Mouse (Mus musculus) intestine, embryonic 16.5 days (tissue): ENCODE data around the gene Prph. TPM values are rescaled to one million over a fixed set of nuclear protein-coding genes. Genes with fewer than 3 reads are reported as not detected.

ENCODE experiments used
- ATAC-seq: fragments of 200-750 bp; cut with Nextera tagmentation; 2 replicates; pipeline ENCODE4 v1.8.0; 2017; ENCODE audit warnings: moderate TSS enrichment, moderate library complexity
- H3K27ac ChIP-seq: fragments of 300-500 bp; sonication (generic); 2 replicates; pipeline ENCODE4 v1.5.1; 2014; ENCODE audit warnings: mild to moderate bottlenecking, low read length
- H3K27me3 ChIP-seq: fragments of 300-500 bp; sonication (generic); replicated peaks from 2 replicates; pipeline ENCODE4 v1.6.1; 2014; ENCODE audit warnings: low read length, control low read depth, mixed read lengths; ENCODE audit not compliant: control insufficient read depth, insufficient read depth
- H3K36me3 ChIP-seq: fragments of 300-500 bp; sonication (generic); 2 replicates; pipeline ENCODE4 v1.6.1; 2014; ENCODE audit warnings: low read length, control low read depth; ENCODE audit not compliant: control insufficient read depth, insufficient read depth
- H3K4me1 ChIP-seq: fragments of 300-500 bp; sonication (generic); 2 replicates; pipeline ENCODE4 v1.6.1; 2014; ENCODE audit warnings: low read length, control low read depth, mixed read lengths; ENCODE audit not compliant: control insufficient read depth, insufficient read depth
- H3K4me2 ChIP-seq: fragments of 300-500 bp; sonication (generic); 2 replicates; pipeline ENCODE4 v1.6.1; 2014; ENCODE audit warnings: low read depth, low read length, control low read depth
- H3K4me3 ChIP-seq: fragments of 300-500 bp; sonication (generic); 2 replicates; pipeline ENCODE4 v1.5.1; 2014; ENCODE audit warnings: mild to moderate bottlenecking, low read length
- H3K9ac ChIP-seq: fragments of 300-500 bp; sonication (generic); 2 replicates; pipeline ENCODE4 v1.6.1; 2014; ENCODE audit warnings: low read depth, low read length
- H3K9me3 ChIP-seq: fragments of 300-500 bp; sonication (generic); 2 replicates; pipeline ENCODE4 v1.6.1; 2016; ENCODE audit warnings: low read length, control low read depth; ENCODE audit not compliant: control insufficient read depth
- WGBS: fragments of 180-500 bp; shearing (Covaris S2); extraction: QIAGEN DNeasy Blood & Tissue Kit; methylation state at CpG from one replicate; pipeline ENCODE4 v1.1.7; 2014; 5-methylcytosine and 5-hydroxymethylcytosine counted together
- polyA plus RNA-seq: library from polyadenylated mRNA; unstranded; fragments of >200 nt; fragmentation: Nextera tagmentation; extraction: Ambion mirVana; gene quantifications from 2 replicates; pipeline ENCODE4 v1.2.1, GENCODE M21; 2015

Gene Prph
- polyA plus RNA-seq, 1 experiment from 2014 or later: 38.4 TPM

- no peak overlapping the region for H3K27ac ChIP-seq
- peaks cover 21% of the 10 kb centered on the region for H3K27me3 ChIP-seq
- H3K4me3 ChIP-seq: no peak overlapping the region
- peaks cover 23% of the 10 kb centered on the region for H3K4me1 ChIP-seq
- no peak overlapping the region for H3K9ac ChIP-seq
- H3K4me2 ChIP-seq: no peak overlapping the region
- peaks cover 8% of the 10 kb centered on the region for H3K36me3 ChIP-seq
- 87% methylated on average over 16 of the region's 16 CpGs for whole genome bisulfite sequencing
- no peaks in the 10 kb centered on the region for H3K9me3 ChIP-seq
- ATAC-seq: no peak
Measured at GRCm38 (mm10) chr15:99082840-99083239, 27.9 kb downstream of the Prph start.

DNA sequence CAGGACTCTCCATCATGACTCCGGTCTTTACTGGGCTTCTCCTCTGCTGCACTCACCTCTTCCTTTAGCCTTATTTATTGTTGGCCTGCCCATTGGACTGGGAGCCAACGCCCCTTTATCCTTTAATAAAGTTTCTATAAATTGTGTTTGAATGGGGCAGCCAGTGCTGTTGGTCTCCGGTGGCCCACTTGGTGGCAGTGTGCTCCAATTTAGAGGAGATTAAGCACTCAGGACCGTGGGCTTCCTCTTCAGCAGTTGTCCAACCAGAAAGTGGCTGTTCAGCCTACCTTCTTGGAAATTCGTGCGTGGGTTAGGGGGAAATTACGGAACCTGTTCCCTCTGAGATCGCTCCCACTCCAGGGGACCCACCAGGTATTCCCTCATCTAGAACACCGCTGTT is 28.3 kb downstream of the Prph start:
- ATAC-seq: no peak
- Histone ChIP-seq H3K4me3 (no peak overlapping the region), H3K4me2 (peak overlapping the region; percentile 30; the same call in 1 of the 2 replicates), H3K27me3 (peaks cover 25% of the 10 kb centered on the region), H3K27ac (peak overlapping the region; percentile 79), H3K9me3 (no peaks in the 10 kb centered on the region), H3K4me1 (peaks cover 24% of the 10 kb centered on the region), H3K36me3 (0 out of 2 replicates have a peak, but pooled peaks cover 5% of the 10 kb centered on the region), H3K9ac (no peak overlapping the region)
- 73% methylated on average over 9 of the region's 9 CpGs for WGBS

GRCm38 (mm10) chr15:99083867-99084557 is 29.0 kb downstream of the Prph start:
- peak overlapping the region; percentile 30 for H3K4me2 ChIP-seq
- 0 out of 2 replicates have a peak, but pooled peaks cover 3% of the 10 kb centered on the region for H3K36me3 ChIP-seq
- 13% methylated on average over 11 of the region's 11 CpGs for WGBS
- H3K9ac ChIP-seq: 0 out of 2 replicates have a peak overlapping the region, but pooled peaks have one; percentile 5
- ATAC-seq: peak; percentile 82
- H3K27ac ChIP-seq: peak overlapping the region; percentile 79
- H3K4me1 ChIP-seq: peaks cover 27% of the 10 kb centered on the region
- peaks cover 32% of the 10 kb centered on the region for H3K27me3 ChIP-seq
- 0 out of 2 replicates have a peak overlapping the region, but pooled peaks have one; percentile 0 for H3K4me3 ChIP-seq
- no peaks in the 10 kb centered on the region for H3K9me3 ChIP-seq

- Histone ChIP-seq H3K4me3 (0 out of 2 replicates have a peak overlapping the region, but pooled peaks have one; percentile 0), H3K27me3 (peaks cover 37% of the 10 kb centered on the region), H3K9me3 (no peaks in the 10 kb centered on the region), H3K9ac (0 out of 2 replicates have a peak overlapping the region, but pooled peaks have one; percentile 5), H3K4me2 (peak overlapping the region; percentile 30), H3K27ac (0 out of 2 replicates have a peak overlapping the region, but pooled peaks have one; percentile 2), H3K36me3 (0 out of 2 replicates have a peak, but pooled peaks cover 3% of the 10 kb centered on the region), H3K4me1 (peaks cover 27% of the 10 kb centered on the region)
- 19% methylated on average over 19 of the region's 19 CpGs for WGBS
- no peak; the same call in 1 of the 2 replicates for ATAC-seq
Measured at GRCm38 (mm10) chr15:99084618-99085017, 29.6 kb downstream of the Prph start.

DNA sequence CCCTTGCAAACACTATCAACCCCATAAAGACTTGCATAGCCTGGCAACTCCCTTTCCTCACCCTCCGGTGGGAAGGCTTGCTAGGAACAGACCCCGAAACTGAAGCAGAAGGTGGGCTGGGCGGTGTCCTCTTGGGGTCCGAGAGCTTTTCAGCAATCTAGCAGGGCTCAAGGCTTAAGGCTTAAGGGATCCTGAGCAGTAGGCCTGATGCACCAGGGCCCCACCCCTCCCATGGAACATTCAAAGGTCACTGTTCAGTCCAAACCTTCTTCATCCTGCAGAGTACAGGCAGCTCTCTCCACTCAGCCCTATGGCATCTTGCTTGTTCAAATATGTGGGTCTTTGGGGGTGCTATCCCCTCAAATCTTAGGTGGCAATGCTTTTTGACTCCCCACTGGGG is 31.0 kb downstream of the Prph start:
- Histone ChIP-seq H3K4me3 (no peak overlapping the region), H3K4me1 (peaks cover 27% of the 10 kb centered on the region), H3K27me3 (peaks cover 43% of the 10 kb centered on the region), H3K27ac (no peak overlapping the region), H3K9me3 (no peaks in the 10 kb centered on the region), H3K9ac (no peak overlapping the region), H3K36me3 (0 out of 2 replicates have a peak, but pooled peaks cover 3% of the 10 kb centered on the region), H3K4me2 (no peak overlapping the region)
- no peak for ATAC-seq
- 71% methylated on average over 4 of the region's 4 CpGs for WGBS

GRCm38 (mm10) chr15:99087253-99088075 is 32.5 kb downstream of the Prph start, which contains the start of gene C1ql4:
Gene C1ql4, minus strand, starts transcription at chr15:99087817.
- Histone ChIP-seq H3K27ac (no peak within 1 kb of the TSS), H3K9ac (peak within 1 kb of the TSS; percentile 39; the same call in 1 of the 2 replicates), H3K4me3 (peak within 1 kb of the TSS; percentile 36), H3K9me3 (no peaks in the 10 kb centered on the region), H3K27me3 (peaks cover 51% of the 10 kb centered on the region), H3K4me2 (peak within 1 kb of the TSS; percentile 49), H3K36me3 (no peaks in the 10 kb centered on the region), H3K4me1 (peaks cover 27% of the 10 kb centered on the region)
- ATAC-seq: no peak
- WGBS: 12% methylated on average over 60 of the region's 60 CpGs

- no peak overlapping the region for H3K27ac ChIP-seq
- peaks cover 60% of the 10 kb centered on the region for H3K27me3 ChIP-seq
- peaks cover 23% of the 10 kb centered on the region for H3K4me1 ChIP-seq
- WGBS: under 1% methylated on average over 27 of the region's 27 CpGs
- H3K9me3 ChIP-seq: no peaks in the 10 kb centered on the region
- peak; percentile 48 for ATAC-seq
- no peaks in the 10 kb centered on the region for H3K36me3 ChIP-seq
- peak overlapping the region; percentile 39; the same call in 1 of the 2 replicates for H3K9ac ChIP-seq
- peak overlapping the region; percentile 49 for H3K4me2 ChIP-seq
- H3K4me3 ChIP-seq: peak overlapping the region; percentile 36
Measured at GRCm38 (mm10) chr15:99088292-99088691, 33.3 kb downstream of the Prph start.

DNA sequence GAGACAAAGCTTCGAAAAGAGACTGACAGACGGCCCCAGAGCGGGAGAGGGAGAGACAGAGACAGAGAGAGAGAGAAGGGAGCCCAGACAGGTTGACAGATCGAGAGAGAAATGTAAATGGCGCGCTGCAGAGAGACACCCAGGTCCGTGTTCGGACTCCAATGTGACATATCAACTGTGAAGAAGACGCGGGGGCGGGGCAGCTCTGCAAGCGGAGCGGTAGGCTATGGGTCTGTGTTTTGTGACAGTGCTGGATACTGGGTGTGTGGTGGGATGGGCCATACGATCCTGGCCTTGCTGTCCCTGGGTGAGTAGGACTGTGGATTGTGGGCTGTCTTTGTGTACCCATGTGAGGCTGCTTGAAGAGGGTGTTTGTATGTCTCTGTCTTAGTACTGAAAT is 34.1 kb downstream of the Prph start:
- Histone ChIP-seq H3K9me3 (no peaks in the 10 kb centered on the region), H3K36me3 (no peaks in the 10 kb centered on the region), H3K27me3 (peaks cover 66% of the 10 kb centered on the region), H3K4me3 (no peak overlapping the region; the same call in 1 of the 2 replicates), H3K9ac (no peak overlapping the region), H3K27ac (no peak overlapping the region), H3K4me2 (peak overlapping the region; percentile 31; the same call in 1 of the 2 replicates), H3K4me1 (peaks cover 24% of the 10 kb centered on the region)
- no peak for ATAC-seq
- WGBS: 19% methylated on average over 14 of the region's 14 CpGs

DNA sequence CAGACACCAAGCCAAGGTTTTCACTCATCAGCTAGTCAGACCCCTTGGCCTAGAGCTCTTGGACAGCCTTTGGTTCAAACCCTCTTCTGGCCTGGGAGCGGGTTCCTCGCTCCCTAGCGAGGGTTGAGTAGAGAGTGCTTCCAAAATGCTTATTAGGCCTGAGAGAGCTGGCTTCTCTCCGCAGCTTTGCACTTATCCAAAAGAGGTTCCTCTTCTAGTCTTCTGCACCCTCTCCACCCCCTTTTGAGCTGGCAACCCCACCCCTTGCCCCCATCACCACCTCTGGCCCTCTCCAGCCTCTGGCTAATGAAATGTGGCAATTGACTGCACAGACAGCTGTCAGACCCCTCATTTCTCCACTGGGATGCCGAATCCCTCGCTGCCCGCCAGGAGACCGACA is 37.9 kb downstream of the Prph start, which contains the start of gene Dnajc22:
Gene Dnajc22 (plus strand): TSS at position 301 of the 400 bp plus-strand sequence.
- Histone ChIP-seq H3K27ac (no peak within 1 kb of the TSS), H3K9ac (peak within 1 kb of the TSS; percentile 36; the same call in 1 of the 2 replicates), H3K4me2 (peak within 1 kb of the TSS; percentile 82), H3K4me1 (peaks cover 32% of the 10 kb centered on the region), H3K4me3 (peak within 1 kb of the TSS; percentile 51), H3K36me3 (no peaks in the 10 kb centered on the region), H3K27me3 (peaks cover 80% of the 10 kb centered on the region), H3K9me3 (no peaks in the 10 kb centered on the region)
- no peak for ATAC-seq
- WGBS: 58% methylated on average over 8 of the region's 8 CpGs
